Mouse (Mus musculus) layer of hippocampus, postnatal 14 days (tissue): ENCODE data around the gene Dppa5a. TPM values are rescaled to one million over a fixed set of nuclear protein-coding genes. Genes with fewer than 3 reads are reported as not detected.

Experiments used
- total RNA-seq, 2 experiments: library from RNA; stranded (reverse); gene quantifications; 2 replicates each; pipeline ENCODE4 v1.2.3; 2021

Dppa5a gene
- total RNA-seq, 2 experiments from 2014 or later: not detected

Other genes with a start within 250 kb of the Dppa5a start
- 10 to 100 TPM; 41.1 to 51.5 TPM for gene Gsta4, start 185.4 kb downstream of the Dppa5a start, total RNA-seq
- gene Gsta1, start 137.5 kb downstream of the Dppa5a start, total RNA-seq: not detected
- not detected for gene Gm3776, start 111.0 kb downstream of the Dppa5a start, total RNA-seq
- gene Gm10639, start 78.3 kb downstream of the Dppa5a start, total RNA-seq: under 1 TPM in 1 of 2 experiments, not detected in 1; 0.93 TPM
- not detected for gene Omt2a, start 53.4 kb downstream of the Dppa5a start, total RNA-seq
- gene Omt2b, start 40.6 kb downstream of the Dppa5a start, total RNA-seq: not detected
- not detected for gene Gsta2, start 12.4 kb downstream of the Dppa5a start, total RNA-seq
- gene Ooep, start 10.5 kb upstream of the Dppa5a start, total RNA-seq: under 1 TPM; 0.21 to 0.29 TPM
- gene Ddx43, start 27.6 kb upstream of the Dppa5a start, total RNA-seq: under 1 TPM in 1 of 2 experiments, not detected in 1; 0.14 TPM
- 1 to 10 TPM in 1 of 2 experiments, under 1 TPM in 1; 0.81 to 1.1 TPM for gene Cgas, start 75.1 kb upstream of the Dppa5a start, total RNA-seq
- 10 to 100 TPM; 22.8 to 23.9 TPM for gene Mto1, start 80.0 kb upstream of the Dppa5a start, total RNA-seq
- gene Gm17324, start 80.6 kb upstream of the Dppa5a start, total RNA-seq: 1 to 10 TPM; 1.0 to 1.2 TPM
- 1,000 to 10,000 TPM; 3,391 to 3,794 TPM for gene Eef1a1, start 121.0 kb upstream of the Dppa5a start, total RNA-seq
- 10 to 100 TPM; 19.3 to 20.0 TPM for gene Slc17a5, start 219.9 kb upstream of the Dppa5a start, total RNA-seq
- gene Cd109, start 247.4 kb upstream of the Dppa5a start, total RNA-seq: 1 to 10 TPM; 6.3 to 7.4 TPM